Mouse (Mus musculus) MEL (cell line): Measurements from ENCODE around the gene Bin2.

ENCODE experiments used
- CHD2 ChIP-seq: IDR thresholded peaks from 2 replicates; pipeline ENCODE4 v1.6.1; 2011; ENCODE audit warnings: low read length, improper control_type of control experiment
- CTCF ChIP-seq, 3 experiments: IDR thresholded peaks in 2 of 3; conservative IDR thresholded peaks in 1 of 3; 2 replicates each; pipeline ENCODE4 v1.5.1; 2011 to 2012; ENCODE audit warnings: low read length in 3 of 3, low read depth in 2 of 3, mild to moderate bottlenecking in 2 of 3, improper control_type of control experiment in 1 of 3, inconsistent platforms in 1 of 3, mixed read lengths in 1 of 3, moderate library complexity in 1 of 3; ENCODE audit not compliant: control insufficient read depth in 1 of 3, insufficient read depth in 1 of 3, poor library complexity in 1 of 3, severe bottlenecking in 1 of 3
- MAX ChIP-seq: IDR thresholded peaks from 2 replicates; pipeline ENCODE4 v1.6.1; 2011; ENCODE audit warnings: low read length, improper control_type of control experiment
- MAZ ChIP-seq: IDR thresholded peaks from 2 replicates; pipeline ENCODE4 v1.6.1; 2012; ENCODE audit warnings: low read depth, mild to moderate bottlenecking, inconsistent platforms, low read length, improper control_type of control experiment
- POLR2A ChIP-seq, 2 experiments: IDR thresholded peaks; 2 replicates each; pipeline ENCODE4 v1.6.1; 2011 to 2012; ENCODE audit warnings: low read length in 2 of 2, mild to moderate bottlenecking in 2 of 2, control low read depth in 1 of 2, improper control_type of control experiment in 1 of 2, low read depth in 1 of 2, moderate library complexity in 1 of 2; ENCODE audit not compliant: control insufficient read depth in 1 of 2, insufficient read depth in 1 of 2, poor library complexity in 1 of 2
- UBTF ChIP-seq: IDR thresholded peaks from 2 replicates; pipeline ENCODE4 v1.6.1; 2012; ENCODE audit warnings: low read depth, mild to moderate bottlenecking, inconsistent platforms, low read length, improper control_type of control experiment, moderate library complexity, borderline replicate concordance; ENCODE audit not compliant: insufficient read depth

- no peak for TF ChIP-seq POLR2A (IDR thresholded peaks at IDR 0.05; ENCODE audit: control insufficient read depth in 1 of 2, insufficient read depth in 1 of 2, low read depth in 1 of 2, low read length in 2 of 2, poor library complexity in 1 of 2)
- no peak for TF ChIP-seq CTCF (IDR thresholded peaks at IDR 0.05 in 2 of 3, conservative IDR thresholded peaks at IDR 0.05 in 1 of 3; ENCODE audit: control insufficient read depth in 1 of 3, insufficient read depth in 1 of 3, low read depth in 2 of 3, low read length in 3 of 3, poor library complexity in 1 of 3, severe bottlenecking in 1 of 3)
- no peak for TF ChIP-seq CHD2
- TF ChIP-seq UBTF: no peak
- TF ChIP-seq MAZ: no peak
- TF ChIP-seq MAX: no peak
Observed at GRCm38 (mm10) chr15:100628797-100629196, 40.6 kb downstream of the Bin2 start.
